Mouse (Mus musculus): Measurements from ENCODE around the gene Cbarp.

Cbarp gene

GRCm38 (mm10) chr10:80143664-80144063, 3.0 kb upstream of the Cbarp start:
- no peak for DNase-seq

GRCm38 (mm10) chr10:80142530-80142925, 1.9 kb upstream of the Cbarp start:
- DNase-seq: no peak

GRCm38 (mm10) chr10:80141786-80142529, 1.3 kb upstream of the Cbarp start:
- peak; percentile 86 to 93 for DNase-seq

GRCm38 (mm10) chr10:80141243-80141642, 608 bp upstream of the Cbarp start:
- DNase-seq: peak; percentile 94 to 98

GRCm38 (mm10) chr10:80139975-80140665, 515 bp downstream of the Cbarp start:
- DNase-seq: no peak

GRCm38 (mm10) chr10:80139439-80139775, 1.2 kb downstream of the Cbarp start:
- DNase-seq: no peak

- peak; percentile 65 to 73 for DNase-seq
Observed at GRCm38 (mm10) chr10:80138553-80139438, 1.8 kb downstream of the Cbarp start, which contains the start of gene Atp5d. Atp5d (plus strand) TSS chr10:80138632.

GRCm38 (mm10) chr10:80137626-80138552, 2.7 kb downstream of the Cbarp start:
- DNase-seq: peak in 1 of 2 experiments; percentile 32

- peak in 1 of 2 experiments; percentile 52 for DNase-seq
Observed at GRCm38 (mm10) chr10:80136952-80137625, 3.5 kb downstream of the Cbarp start.

GRCm38 (mm10) chr10:80136179-80136951, 4.3 kb downstream of the Cbarp start:
- DNase-seq: peak in 1 of 2 experiments; percentile 26

GRCm38 (mm10) chr10:80135641-80136040, 5.0 kb downstream of the Cbarp start:
- DNase-seq: no peak

GRCm38 (mm10) chr10:80135161-80135560, 5.5 kb downstream of the Cbarp start:
- DNase-seq: no peak

- no peak for DNase-seq
Observed at GRCm38 (mm10) chr10:80134421-80134820, 6.2 kb downstream of the Cbarp start.

- DNase-seq: peak in 1 of 2 experiments; percentile 47
Observed at GRCm38 (mm10) chr10:80133226-80133849, 7.3 kb downstream of the Cbarp start.

GRCm38 (mm10) chr10:80131952-80132350, 8.7 kb downstream of the Cbarp start:
- DNase-seq: no peak

- DNase-seq: peak in 1 of 2 experiments; percentile 28
Observed at GRCm38 (mm10) chr10:80131316-80131951, 9.2 kb downstream of the Cbarp start.

- DNase-seq: no peak
Observed at GRCm38 (mm10) chr10:80130403-80131031, 10.1 kb downstream of the Cbarp start.

GRCm38 (mm10) chr10:80129846-80130245, 10.8 kb downstream of the Cbarp start:
- no peak for DNase-seq

GRCm38 (mm10) chr10:80127920-80128319, 12.7 kb downstream of the Cbarp start:
- no peak for DNase-seq

Data from thymus, postnatal 36 days (tissue).